Comparison of ENCODE assay signal across 8 mouse cellular contexts in the genomic region with DNA sequence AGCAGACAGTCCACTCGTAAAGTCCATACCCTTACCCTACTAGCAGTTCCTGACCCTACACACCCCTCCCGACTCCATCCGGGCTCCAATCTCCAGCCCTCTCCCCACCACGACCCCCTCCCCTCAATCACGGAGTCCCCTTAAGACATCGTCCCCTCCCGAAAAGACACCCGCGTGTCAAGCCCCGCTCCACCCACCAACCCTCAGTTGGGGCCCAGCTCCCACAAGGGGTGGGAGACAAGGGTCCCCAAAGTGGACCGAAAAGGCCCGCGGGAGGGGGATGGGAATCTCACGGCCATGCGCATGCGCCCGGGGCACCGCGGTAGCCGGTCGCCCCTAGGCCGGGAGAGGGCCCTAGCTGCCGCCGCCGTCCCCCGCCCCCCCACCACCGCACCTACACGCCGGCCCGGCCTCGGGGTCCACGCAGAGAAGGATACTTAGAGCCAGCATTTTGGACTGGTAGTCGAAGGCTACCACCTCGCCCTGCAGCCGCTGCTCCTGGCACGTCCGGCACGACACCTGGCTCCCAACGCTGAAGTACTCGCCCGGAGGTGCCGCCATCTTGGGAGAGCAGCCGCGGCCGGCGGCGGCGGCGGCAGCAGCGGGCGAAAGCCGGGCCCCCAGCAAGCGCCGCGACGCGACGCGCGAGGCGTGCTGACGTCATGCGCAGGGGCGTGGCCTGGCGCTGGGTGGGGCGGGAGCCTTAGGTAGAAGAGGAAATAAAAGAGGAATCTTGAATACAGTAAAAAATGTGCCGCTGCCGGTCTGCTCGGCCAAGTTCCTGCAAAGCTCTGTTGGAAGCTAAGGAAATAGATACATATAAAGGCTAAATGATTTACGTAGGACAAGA. TPM values are rescaled to one million over a fixed set of nuclear protein-coding genes. Genes with fewer than 3 reads are reported as not detected.
DNase-seq lines count a peak whose midpoint lies in the region; ATAC-seq lines count a peak whose summit lies in the region.

A gene (minus strand): TSS at position 651 of the 850 bp plus-strand sequence.

- peak within 1 kb of the TSS; percentile 84 for H3K4me2 ChIP-seq in heart, embryonic 13.5 days
- peak within 1 kb of the TSS; percentile 88 for H3K4me2 ChIP-seq in liver, embryonic 12.5 days
- peak within 1 kb of the TSS; percentile 65 for H3K4me2 ChIP-seq in stomach, embryonic 15.5 days

- H3K4me1 ChIP-seq in heart, embryonic 13.5 days = peaks cover 40% of the 10 kb centered on the region
- H3K4me1 ChIP-seq in liver, embryonic 12.5 days = peaks cover 50% of the 10 kb centered on the region
- peaks cover 11% of the 10 kb centered on the region for H3K4me1 ChIP-seq in stomach, embryonic 15.5 days

- H3K9me3 ChIP-seq in heart, embryonic 13.5 days = no peaks in the 10 kb centered on the region
- H3K9me3 ChIP-seq in liver, embryonic 12.5 days (replicated peaks) = no peaks in the 10 kb centered on the region
- H3K9me3 ChIP-seq in stomach, embryonic 15.5 days = no peaks in the 10 kb centered on the region

- peak; percentile 95 for ATAC-seq in erythroid progenitor cell, adult 5-6 weeks (replicated peaks; ENCODE audit: low FRiP score, poor library complexity, severe bottlenecking)
- peak; percentile 77 for ATAC-seq in heart, embryonic 13.5 days (ENCODE audit: extremely low read depth, insufficient number of reproducible peaks, low FRiP score, low TSS enrichment)
- peak; percentile 84 for ATAC-seq in liver, embryonic 12.5 days
- peak; percentile 76 for ATAC-seq in stomach, embryonic 15.5 days (ENCODE audit: insufficient read depth, low FRiP score, low read depth)

- H3K27ac ChIP-seq in heart, embryonic 13.5 days (replicated peaks) = peak within 1 kb of the TSS; percentile 95
- peak within 1 kb of the TSS; percentile 94 for H3K27ac ChIP-seq in liver, embryonic 12.5 days
- H3K27ac ChIP-seq in stomach, embryonic 15.5 days = peak within 1 kb of the TSS; percentile 94

- no peaks in the 10 kb centered on the region for H3K27me3 ChIP-seq in heart, embryonic 13.5 days (replicated peaks)
- H3K27me3 ChIP-seq in liver, embryonic 12.5 days (replicated peaks) = no peaks in the 10 kb centered on the region
- H3K27me3 ChIP-seq in stomach, embryonic 15.5 days (replicated peaks) = no peaks in the 10 kb centered on the region

- peak within 1 kb of the TSS; percentile 98 for H3K9ac ChIP-seq in heart, embryonic 13.5 days
- H3K9ac ChIP-seq in liver, embryonic 12.5 days = peak within 1 kb of the TSS; percentile 96
- peak within 1 kb of the TSS; percentile 94 for H3K9ac ChIP-seq in stomach, embryonic 15.5 days

- peaks cover 28% of the 10 kb centered on the region for H3K36me3 ChIP-seq in heart, embryonic 13.5 days
- H3K36me3 ChIP-seq in liver, embryonic 12.5 days = peaks cover 26% of the 10 kb centered on the region
- 0 out of 2 replicates have a peak, but pooled peaks cover 4% of the 10 kb centered on the region for H3K36me3 ChIP-seq in stomach, embryonic 15.5 days

- H3K4me3 ChIP-seq in heart, embryonic 13.5 days = peak within 1 kb of the TSS; percentile 90
- H3K4me3 ChIP-seq in liver, embryonic 12.5 days = peak within 1 kb of the TSS; percentile 97
- peak within 1 kb of the TSS; percentile 92 for H3K4me3 ChIP-seq in stomach, embryonic 15.5 days (replicated peaks)

- WGBS in heart, embryonic 13.5 days = under 1% methylated on average over 68 of the region's 70 CpGs
- under 1% methylated on average over 70 of the region's 70 CpGs for whole genome bisulfite sequencing in liver, embryonic 12.5 days (ENCODE audit: insufficient replicate concordance)
- under 1% methylated on average over 69 of the region's 70 CpGs for WGBS in stomach, embryonic 15.5 days

- DNase-seq in CD4-positive helper T cell, adult 2 months (ENCODE audit: low read depth, low spot score) = peak; percentile 97
- DNase-seq in brain, embryonic 18.5 days (ENCODE audit: low read depth, low spot score) = peak; percentile 82
- DNase-seq in kidney, postnatal 10 days = peak; percentile 98
- DNase-seq in natural killer cell, adult 2 months (ENCODE audit: low spot score in 2 of 2) = peak; percentile 94 to 96

RNA-seq across cellular contexts. Expression of the gene that starts here (rescaled TPM):
- 60.8 and 82.5 TPM in 2 replicates for total RNA-seq in erythroid progenitor cell, adult 5-6 weeks (2015; ENCODE audit: low replicate concordance)
- total RNA-seq in erythroid progenitor cell, adult 5-6 weeks (2017; ENCODE audit: low replicate concordance) = 28.0 and 39.7 TPM in 2 replicates
- polyA plus RNA-seq in heart, embryonic 13.5 days (2015; fragmentation: Nextera tagmentation; extraction: Ambion mirVana) = 80.7 and 97.0 TPM in 2 replicates
- polyA plus RNA-seq in liver, embryonic 12.5 days (2016; fragmentation: Nextera tagmentation; extraction: Ambion mirVana) = 84.3 and 85.8 TPM in 2 replicates
- polyA plus RNA-seq in stomach, embryonic 15.5 days (2015; fragmentation: Nextera tagmentation; extraction: Ambion mirVana) = 110 and 112 TPM in 2 replicates

Comparison
In these comparisons a context has a peak if more than half of its experiments do, and no peak if none do; other contexts are left out.
1. Peak in every context shown above with its lines: DNase-seq, ATAC-seq, H3K4me3 ChIP-seq and H3K27ac ChIP-seq.